Mouse (Mus musculus): ENCODE measurements around the gene Thsd4. TPM values are rescaled to one million over a fixed set of nuclear protein-coding genes. Genes with fewer than 3 reads are reported as not detected.
"Not testable (repeated sequence)": the region's sequence is repeated elsewhere in the genome, so short reads cannot be mapped to it uniquely, and the experiment has no call there.

Gene Thsd4
- polyA plus RNA-seq, 1 experiment from 2014 or later, result 3.4 TPM

DNA sequence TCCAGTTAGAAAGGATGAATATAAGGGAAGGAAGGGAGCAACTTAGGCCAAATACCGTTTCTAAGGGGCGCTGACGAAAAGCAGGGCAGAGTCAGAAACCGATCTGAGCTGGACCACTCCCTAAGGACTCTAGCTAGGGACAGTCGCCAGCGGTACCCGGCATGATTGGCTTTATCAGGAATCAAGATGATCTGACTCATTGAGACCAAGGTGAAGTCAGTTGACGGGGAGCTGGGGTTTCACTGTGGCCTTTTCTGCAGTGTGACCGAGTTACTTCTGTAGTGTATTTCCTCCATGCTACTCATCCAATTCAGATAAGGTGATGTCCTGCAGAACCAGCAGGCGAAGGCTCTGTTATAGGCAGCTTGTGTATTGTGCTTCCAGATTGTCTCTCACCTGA is 556.8 kb downstream of the Thsd4 start:
- no peak for ATAC-seq
- Histone ChIP-seq H3K4me2 (replicated peaks; ENCODE audit: low read depth, low read length) (no peak overlapping the region), H3K4me1 (ENCODE audit: insufficient read depth, low read depth, low read length) (no peaks in the 10 kb centered on the region), H3K36me3 (ENCODE audit: insufficient read depth, low read length) (no peaks in the 10 kb centered on the region), H3K27me3 (replicated peaks; ENCODE audit: insufficient read depth, low read length) (no peaks in the 10 kb centered on the region), H3K9me3 (ENCODE audit: low read length) (no peaks in the 10 kb centered on the region), H3K9ac (replicated peaks; ENCODE audit: low read depth) (no peak overlapping the region), H3K27ac (ENCODE audit: low read length) (no peak overlapping the region), H3K4me3 (ENCODE audit: low read depth, low read length) (no peak overlapping the region)
- TF ChIP-seq CTCF (IDR thresholded peaks at IDR 0.05) (no peak), EP300 (IDR thresholded peaks at IDR 0.05) (no peak; the same call in 1 of the 2 replicates)
- no peak for DNase-seq (ENCODE audit: low spot score)
- WGBS, result 43% methylated on average over 10 of the region's 10 CpGs

DNA sequence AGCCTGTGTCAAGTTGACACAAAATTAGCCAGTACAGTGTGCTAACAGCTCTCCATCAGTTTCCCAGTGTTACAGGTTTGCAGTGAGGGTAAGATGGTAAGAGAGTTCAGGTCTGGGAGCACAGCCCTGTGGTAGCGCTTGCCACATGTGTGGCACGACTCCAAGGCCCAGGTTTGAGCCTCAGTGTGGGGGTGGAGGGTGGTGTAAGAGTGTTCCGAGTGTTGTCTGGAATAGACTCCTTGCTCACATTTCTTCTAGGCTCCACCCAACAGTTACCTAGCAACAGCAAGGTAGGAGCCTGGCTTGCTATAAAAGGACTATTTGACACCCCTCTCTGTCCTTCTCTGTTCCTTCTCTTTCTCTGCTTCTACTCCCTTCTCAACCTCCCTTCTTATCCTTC is 557.5 kb downstream of the Thsd4 start:
- Histone ChIP-seq H3K4me1 (ENCODE audit: insufficient read depth, low read depth, low read length) (no peaks in the 10 kb centered on the region), H3K9ac (replicated peaks; ENCODE audit: low read depth) (no peak overlapping the region), H3K27me3 (replicated peaks; ENCODE audit: insufficient read depth, low read length) (no peaks in the 10 kb centered on the region), H3K4me3 (ENCODE audit: low read depth, low read length) (no peak overlapping the region), H3K36me3 (ENCODE audit: insufficient read depth, low read length) (no peaks in the 10 kb centered on the region), H3K27ac (ENCODE audit: low read length) (no peak overlapping the region), H3K9me3 (ENCODE audit: low read length) (no peaks in the 10 kb centered on the region), H3K4me2 (replicated peaks; ENCODE audit: low read depth, low read length) (no peak overlapping the region)
- peak; percentile 90 for ATAC-seq
- peak; percentile 81 for DNase-seq (ENCODE audit: low spot score)
- no peak for TF ChIP-seq EP300 (IDR thresholded peaks at IDR 0.05)
- TF ChIP-seq CTCF (IDR thresholded peaks at IDR 0.05), result no peak
- whole genome bisulfite sequencing, result 32% methylated on average over 3 of the region's 3 CpGs

DNA sequence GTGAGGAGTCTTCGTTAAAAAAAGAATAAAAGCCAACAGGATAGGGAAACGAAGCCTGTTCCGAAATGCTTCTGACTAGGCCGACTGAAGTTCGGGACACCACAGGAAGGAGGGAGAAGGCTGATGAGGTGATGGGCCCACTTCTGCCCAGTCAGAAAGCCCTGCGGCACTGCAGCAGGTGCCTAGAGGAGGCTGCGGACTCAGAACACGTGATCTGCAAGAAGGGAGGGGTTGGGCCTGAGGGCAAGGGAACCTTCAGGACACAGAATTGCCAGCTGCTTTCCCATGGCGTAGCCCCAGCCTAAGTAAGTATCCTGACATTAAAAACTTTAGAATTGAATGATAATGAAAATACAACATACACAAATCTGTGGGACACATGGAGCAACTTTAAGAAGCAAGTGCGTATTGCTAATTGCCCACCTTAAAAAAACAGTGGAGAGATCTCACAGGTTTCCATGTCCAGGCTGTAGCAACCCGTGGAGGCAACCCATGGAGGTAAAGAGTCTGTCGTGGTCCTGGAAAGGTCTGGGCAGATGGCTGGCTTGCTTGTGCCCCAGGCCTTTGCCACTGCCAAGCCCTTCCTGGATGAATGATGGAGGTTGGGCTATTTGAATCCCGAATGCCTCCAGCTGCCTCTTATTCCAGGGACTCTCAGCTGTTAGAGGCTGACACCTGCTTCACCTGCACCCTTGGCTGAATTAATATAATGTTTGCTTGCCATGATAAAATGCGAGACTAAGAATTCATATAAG is 560.5 kb downstream of the Thsd4 start:
- no peaks in the 10 kb centered on the region for H3K36me3 ChIP-seq (ENCODE audit: insufficient read depth, low read length)
- WGBS, result 67% methylated on average over 14 of the region's 14 CpGs
- no peak overlapping the region for H3K4me3 ChIP-seq (ENCODE audit: low read depth, low read length)
- no peaks in the 10 kb centered on the region for H3K27me3 ChIP-seq (replicated peaks; ENCODE audit: insufficient read depth, low read length)
- no peaks in the 10 kb centered on the region for H3K9me3 ChIP-seq (ENCODE audit: low read length)
- H3K4me1 ChIP-seq (ENCODE audit: insufficient read depth, low read depth, low read length), result no peaks in the 10 kb centered on the region
- H3K4me2 ChIP-seq (replicated peaks; ENCODE audit: low read depth, low read length), result no peak overlapping the region
- TF ChIP-seq EP300 (IDR thresholded peaks at IDR 0.05), result no peak
- no peak for TF ChIP-seq CTCF (IDR thresholded peaks at IDR 0.05)
- DNase-seq (ENCODE audit: low spot score) (no peak), ATAC-seq (no peak)
- H3K27ac ChIP-seq (ENCODE audit: low read length), result no peak overlapping the region
- H3K9ac ChIP-seq (replicated peaks; ENCODE audit: low read depth), result no peak overlapping the region

DNA sequence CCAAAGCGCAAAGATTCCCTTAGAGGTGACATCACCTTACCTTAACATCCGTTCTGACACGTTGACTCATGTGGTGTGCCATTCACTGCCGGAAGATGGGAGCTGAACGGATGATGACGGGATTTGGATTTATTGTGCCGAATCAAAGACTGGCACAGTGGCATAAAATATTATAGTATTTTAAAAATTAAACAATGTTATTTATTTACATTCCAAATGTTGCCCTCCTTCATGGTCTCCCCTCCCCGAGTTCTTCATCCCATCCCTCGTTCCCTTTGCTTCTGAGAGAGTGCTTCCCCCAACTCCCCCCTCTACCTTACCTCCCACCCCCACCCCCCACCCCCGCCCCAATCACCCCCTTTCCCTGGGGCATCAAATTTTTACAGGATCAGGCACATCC is 561.3 kb downstream of the Thsd4 start, which contains the start of gene Nr2e3:
TSS of gene Nr2e3 (minus strand) at position 101 of the 400 bp plus-strand sequence.
- Histone ChIP-seq H3K9me3 (ENCODE audit: low read length) (no peaks in the 10 kb centered on the region), H3K36me3 (ENCODE audit: insufficient read depth, low read length) (no peaks in the 10 kb centered on the region), H3K27ac (ENCODE audit: low read length) (no peak within 1 kb of the TSS), H3K9ac (replicated peaks; ENCODE audit: low read depth) (no peak within 1 kb of the TSS), H3K27me3 (replicated peaks; ENCODE audit: insufficient read depth, low read length) (no peaks in the 10 kb centered on the region), H3K4me2 (replicated peaks; ENCODE audit: low read depth, low read length) (no peak within 1 kb of the TSS), H3K4me1 (ENCODE audit: insufficient read depth, low read depth, low read length) (no peaks in the 10 kb centered on the region), H3K4me3 (ENCODE audit: low read depth, low read length) (no peak within 1 kb of the TSS)
- 85% methylated on average over 10 of the region's 10 CpGs for WGBS
- DNase-seq (ENCODE audit: low spot score), result no peak
- no peak for TF ChIP-seq EP300 (IDR thresholded peaks at IDR 0.05)
- no peak for TF ChIP-seq CTCF (IDR thresholded peaks at IDR 0.05)
- no peak for ATAC-seq

DNA sequence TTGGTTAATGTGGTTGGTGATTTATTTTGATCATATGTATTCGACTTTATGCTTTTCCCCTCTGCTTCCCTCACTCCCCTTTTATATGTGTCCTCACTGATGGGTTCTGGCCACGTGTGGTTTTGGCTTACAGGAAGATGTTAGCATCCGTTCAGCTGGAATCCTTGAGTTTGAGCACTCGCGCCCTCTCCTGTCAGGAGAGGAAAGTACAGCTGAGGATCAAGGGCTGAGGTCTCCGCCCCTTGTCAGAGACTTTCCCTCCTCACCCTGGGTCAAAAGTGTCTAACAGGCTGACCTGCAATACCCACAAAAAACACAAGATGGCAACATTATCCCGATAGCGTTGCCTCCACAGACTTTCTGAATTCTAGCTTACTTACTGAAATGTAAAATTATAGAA is 562.6 kb downstream of the Thsd4 start:
- Histone ChIP-seq H3K4me1 (ENCODE audit: insufficient read depth, low read depth, low read length) (no peaks in the 10 kb centered on the region), H3K27me3 (replicated peaks; ENCODE audit: insufficient read depth, low read length) (no peaks in the 10 kb centered on the region), H3K4me3 (ENCODE audit: low read depth, low read length) (no peak overlapping the region), H3K36me3 (ENCODE audit: insufficient read depth, low read length) (no peaks in the 10 kb centered on the region), H3K27ac (ENCODE audit: low read length) (no peak overlapping the region), H3K4me2 (replicated peaks; ENCODE audit: low read depth, low read length) (no peak overlapping the region), H3K9me3 (ENCODE audit: low read length) (no peaks in the 10 kb centered on the region), H3K9ac (replicated peaks; ENCODE audit: low read depth) (no peak overlapping the region)
- 0% methylated on average over 8 of the region's 8 CpGs for WGBS
- TF ChIP-seq CTCF (IDR thresholded peaks at IDR 0.05) (peak; percentile 97), EP300 (IDR thresholded peaks at IDR 0.05) (no peak)
- ATAC-seq, result peak; percentile 85
- peak; percentile 96 for DNase-seq (ENCODE audit: low spot score)

DNA sequence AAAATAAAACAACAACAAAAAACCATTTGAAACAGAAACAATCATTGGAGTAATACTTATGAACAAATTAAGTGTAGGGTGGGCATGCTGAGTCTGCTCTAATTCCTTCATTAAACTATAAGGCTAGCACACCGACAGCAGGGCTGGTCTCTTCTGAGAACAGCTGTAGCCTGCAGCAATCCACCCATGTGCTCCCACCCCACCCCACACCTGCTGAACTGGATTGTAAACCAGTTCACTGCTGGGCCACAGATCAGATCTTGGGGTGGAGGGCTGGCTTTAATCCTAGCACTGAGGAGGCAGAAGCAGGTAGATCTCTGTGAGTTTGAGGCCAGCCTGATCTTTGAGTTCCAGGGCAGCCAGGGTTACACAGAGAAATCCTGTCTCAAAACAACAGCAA is 563.7 kb downstream of the Thsd4 start:
- not testable (repeated sequence) for H3K36me3 ChIP-seq (ENCODE audit: insufficient read depth, low read length); H3K9me3 ChIP-seq (ENCODE audit: low read length); DNase-seq (ENCODE audit: low spot score); H3K4me1 ChIP-seq (ENCODE audit: insufficient read depth, low read depth, low read length); H3K27me3 ChIP-seq (replicated peaks; ENCODE audit: insufficient read depth, low read length); ATAC-seq; H3K4me2 ChIP-seq (replicated peaks; ENCODE audit: low read depth, low read length); H3K27ac ChIP-seq (ENCODE audit: low read length); H3K4me3 ChIP-seq (ENCODE audit: low read depth, low read length); H3K9ac ChIP-seq (replicated peaks; ENCODE audit: low read depth)
- WGBS, result 80% methylated on average over 1 of the region's 1 CpGs
